Mouse (Mus musculus) gastrocnemius, adult 2 months (tissue): ENCODE data around the gene Olfr2. TPM values are rescaled to one million over a fixed set of nuclear protein-coding genes. Genes with fewer than 3 reads are reported as not detected.
"Not testable (repeated sequence)": the region's sequence is repeated elsewhere in the genome, so short reads cannot be mapped to it uniquely, and the experiment has no call there.

Experiments
- DNase-seq: peaks from one replicate; pipeline ENCODE4 v3.0.0; 2022
- H3K27ac ChIP-seq: fragments of 200-600 bp; 2 replicates; pipeline ENCODE4 v1.8.1; 2022; ENCODE audit warnings: mild to moderate bottlenecking
- H3K4me3 ChIP-seq: fragments of 200-600 bp; 2 replicates; pipeline ENCODE4 v1.8.1; 2022; ENCODE audit warnings: mild to moderate bottlenecking, moderate library complexity
- CTCF ChIP-seq: fragments of 200-600 bp; IDR thresholded peaks from 2 replicates; pipeline ENCODE4 v1.8.1; 2022; ENCODE audit warnings: antibody characterized with exemption, mild to moderate bottlenecking, moderate library complexity
- intact Hi-C: fragments of 180-260 bp; cut with DNase I; formaldehyde crosslinking; loops from one replicate; pipeline ENCODE4 v1.15.1; 2025
- long read RNA-seq, 2 experiments: library from polyadenylated mRNA; stranded (forward); transcript quantifications; one replicate each; pipeline ENCODE4 v2.0.0; 2021
- total RNA-seq, 2 experiments: library from RNA; stranded (reverse); gene quantifications; 2 replicates each; pipeline ENCODE4 v1.2.3; 2021

The Olfr2 gene
- not detected for total RNA-seq
- long read RNA-seq, experiment 1: 0 reads
- long read RNA-seq, experiment 2: 0 reads

DNA sequence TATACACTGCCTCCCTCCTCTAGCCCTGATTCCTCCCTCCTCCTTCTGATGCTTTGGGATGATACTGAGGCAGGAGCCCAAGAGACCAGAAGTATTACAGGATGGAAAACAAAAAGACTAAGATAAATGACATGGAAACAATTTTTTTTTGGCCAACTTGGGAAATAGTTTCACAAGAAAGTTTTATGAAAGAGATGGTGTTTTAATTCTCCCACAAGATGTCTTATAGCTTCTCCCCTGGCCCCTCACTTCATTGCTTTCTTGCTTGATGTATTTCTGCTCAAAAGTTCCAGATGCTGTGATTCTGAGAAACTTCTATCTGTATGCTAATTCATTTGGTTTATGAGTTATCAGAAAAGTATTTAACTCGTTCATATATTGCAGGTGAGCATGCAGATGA, at the start of gene Olfr2:
Gene Olfr2, minus strand, starts transcription at position 101 of the 400 bp plus-strand sequence.
- Histone ChIP-seq H3K4me3 (no peak within 1 kb of the TSS), H3K27ac (no peak within 1 kb of the TSS)
- no peak for TF ChIP-seq CTCF
- DNase-seq: no peak
- intact Hi-C loops: no loop called here

DNA sequence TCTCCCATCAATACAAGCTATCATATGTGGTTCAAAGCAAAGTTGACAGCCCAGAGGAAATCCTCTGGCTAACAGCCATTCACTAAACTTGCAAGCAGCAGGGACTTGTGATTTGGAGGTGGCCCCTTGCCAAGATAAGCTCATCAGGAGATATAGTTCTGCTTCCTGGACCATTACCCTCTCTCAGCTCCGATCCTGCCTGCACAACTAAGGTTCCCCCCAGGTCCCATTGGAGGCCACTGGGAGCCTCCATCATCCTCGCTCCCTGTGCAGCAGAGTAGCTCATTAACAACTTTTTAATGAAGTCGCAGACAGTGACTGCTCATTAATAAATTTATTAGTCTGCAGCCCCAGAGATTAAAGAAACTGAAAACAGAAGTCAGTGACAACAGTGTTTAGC, 41.7 kb upstream of the Olfr2 start:
- H3K27ac ChIP-seq: no peak overlapping the region
- DNase-seq: no peak
- intact Hi-C loops: no loop called here
- H3K4me3 ChIP-seq: no peak overlapping the region
- no peak for TF ChIP-seq CTCF

DNA sequence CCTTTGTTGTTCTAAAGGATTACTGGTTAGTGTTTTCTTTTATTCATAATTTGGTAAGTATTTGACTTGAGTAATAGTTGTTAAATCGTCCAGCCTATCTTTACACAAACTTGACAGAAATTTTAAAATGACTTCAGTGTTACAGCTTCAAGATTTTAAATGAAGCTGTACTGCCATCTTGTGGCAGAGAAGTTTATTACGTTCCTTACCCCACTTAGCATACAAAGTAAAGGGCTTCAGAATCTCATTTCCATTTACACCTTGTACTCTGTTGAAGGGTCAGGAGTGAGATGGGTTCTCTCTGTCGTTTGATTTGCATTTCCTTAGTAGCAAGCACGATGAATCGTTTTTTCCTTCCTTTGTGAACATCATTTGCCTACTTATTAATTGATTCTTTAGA, 40.0 kb upstream of the Olfr2 start:
- Histone ChIP-seq H3K4me3 (no peak overlapping the region), H3K27ac (no peak overlapping the region)
- peak; percentile 60 for TF ChIP-seq CTCF
- intact Hi-C loops: no loop called here
- no peak for DNase-seq

DNA sequence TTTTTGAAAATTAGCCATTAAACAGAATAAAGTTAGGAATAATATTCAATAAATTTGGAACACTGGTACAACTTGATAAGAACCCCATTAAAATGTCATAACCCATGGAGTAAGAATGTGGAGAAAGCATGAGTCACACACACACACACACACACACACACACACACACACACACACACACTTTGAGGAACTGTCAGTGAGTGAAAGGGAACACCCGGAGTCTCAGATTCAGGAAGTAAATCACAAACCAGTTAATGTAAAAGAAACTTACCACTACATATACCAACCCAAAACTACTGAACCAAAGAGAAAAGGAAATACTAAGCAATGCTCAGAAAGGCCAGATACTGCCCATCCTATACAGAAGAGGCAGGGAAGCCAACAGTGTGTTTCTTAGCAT, 38.5 kb upstream of the Olfr2 start:
- no peak overlapping the region for H3K4me3 ChIP-seq
- intact Hi-C loops: no loop called here
- no peak for DNase-seq
- no peak overlapping the region for H3K27ac ChIP-seq
- TF ChIP-seq CTCF: no peak

DNA sequence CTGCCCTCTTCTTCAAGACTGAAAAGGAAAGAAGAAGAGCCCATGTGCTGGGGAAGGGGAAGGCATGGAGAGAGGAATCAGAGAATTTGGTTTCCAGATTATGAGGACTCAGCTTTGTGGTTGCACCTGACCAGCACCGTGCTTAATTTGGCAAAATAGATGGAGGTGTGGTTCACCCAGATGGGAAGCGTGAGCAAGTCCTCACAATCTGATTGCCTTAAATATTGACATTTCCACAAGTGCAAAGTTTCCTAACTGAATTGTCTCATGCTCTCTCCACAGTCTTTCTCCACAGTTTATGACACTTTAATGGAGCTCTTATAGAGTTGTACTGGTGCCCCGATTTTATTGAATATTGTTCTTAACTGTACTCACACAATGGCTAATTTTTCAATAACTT, 37.3 kb upstream of the Olfr2 start:
- no peak overlapping the region for H3K4me3 ChIP-seq
- DNase-seq: no peak
- no peak for TF ChIP-seq CTCF
- intact Hi-C loops: no loop called here
- no peak overlapping the region for H3K27ac ChIP-seq

DNA sequence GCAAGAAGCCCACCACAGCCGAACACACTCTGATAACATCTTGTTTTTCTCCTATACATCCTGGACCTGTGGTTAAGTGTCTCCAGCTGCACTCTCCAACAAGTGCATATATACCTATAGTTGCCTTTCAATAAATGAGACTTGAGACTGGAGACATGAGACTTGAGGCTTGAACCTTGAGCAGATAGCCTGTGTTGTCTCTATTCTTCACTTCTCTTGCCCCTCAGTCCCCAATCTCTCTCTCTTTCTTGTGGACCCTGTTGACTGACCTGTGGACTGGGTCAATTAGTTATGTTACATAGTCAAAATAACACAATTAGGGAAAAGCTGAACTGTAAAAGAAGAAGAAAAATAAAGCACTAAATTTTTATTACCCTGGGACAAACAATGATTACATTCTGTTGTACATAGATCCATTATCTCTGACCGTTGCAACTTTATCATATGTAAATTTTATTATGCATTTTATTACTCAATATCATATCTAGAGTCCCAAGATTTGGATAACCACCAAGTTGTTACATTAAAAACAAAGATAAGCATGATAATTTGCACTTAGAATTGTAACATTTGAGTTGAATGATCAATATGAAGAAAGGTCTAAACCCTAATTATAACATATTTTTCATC, 34.2 kb upstream of the Olfr2 start:
- Histone ChIP-seq H3K4me3 (no peak overlapping the region), H3K27ac (no peak overlapping the region)
- no peak for DNase-seq
- no peak for TF ChIP-seq CTCF
- intact Hi-C loops: no loop called here

DNA sequence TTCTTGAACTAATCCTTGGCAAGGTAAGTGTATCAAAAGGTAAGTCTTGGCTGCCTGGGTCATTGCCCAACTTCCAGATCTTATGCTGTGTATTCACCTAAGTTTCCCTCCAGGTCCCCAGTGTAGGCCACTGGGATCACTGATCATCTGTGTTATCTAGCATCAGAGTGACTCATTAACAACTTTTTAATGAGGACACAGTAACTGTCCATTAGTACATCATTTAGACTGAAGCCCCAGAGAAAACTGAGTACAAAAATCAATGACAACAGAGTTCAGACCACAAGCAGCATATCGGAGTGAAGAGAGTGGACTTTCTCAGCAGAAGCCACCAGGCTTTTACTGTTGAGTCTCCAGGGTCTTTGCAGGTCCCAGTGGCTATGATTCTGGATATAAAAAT, 25.0 kb upstream of the Olfr2 start, which contains the start of gene Olfr713:
Gene Olfr713, plus strand, starts transcription at position 301 of the 400 bp plus-strand sequence.
- Histone ChIP-seq H3K4me3 (no peak within 1 kb of the TSS), H3K27ac (no peak within 1 kb of the TSS)
- intact Hi-C loops: no loop called here
- TF ChIP-seq CTCF: no peak
- DNase-seq: no peak

DNA sequence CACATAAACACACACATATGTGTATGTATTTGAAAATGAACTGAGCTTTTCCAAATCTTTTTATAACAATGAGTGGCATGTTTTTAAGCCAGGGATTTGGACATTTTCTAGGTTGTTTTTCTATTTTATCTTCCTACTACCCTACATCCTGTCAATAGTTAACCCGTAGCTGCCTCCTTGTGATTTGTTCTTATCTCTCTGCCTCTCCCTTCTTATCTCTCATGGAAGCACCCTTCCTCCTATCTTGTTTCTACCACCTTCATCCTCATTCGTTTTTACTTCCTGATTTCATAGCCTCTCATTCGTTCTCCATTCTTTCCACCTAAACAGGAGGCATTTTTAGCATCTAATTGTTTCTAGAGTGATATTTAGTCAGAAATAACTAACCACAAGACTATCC, 1.7 kb downstream of the Olfr2 start:
- intact Hi-C loops: no loop called here
- no peak for DNase-seq
- H3K27ac ChIP-seq: no peak overlapping the region
- H3K4me3 ChIP-seq: no peak overlapping the region
- no peak for TF ChIP-seq CTCF

DNA sequence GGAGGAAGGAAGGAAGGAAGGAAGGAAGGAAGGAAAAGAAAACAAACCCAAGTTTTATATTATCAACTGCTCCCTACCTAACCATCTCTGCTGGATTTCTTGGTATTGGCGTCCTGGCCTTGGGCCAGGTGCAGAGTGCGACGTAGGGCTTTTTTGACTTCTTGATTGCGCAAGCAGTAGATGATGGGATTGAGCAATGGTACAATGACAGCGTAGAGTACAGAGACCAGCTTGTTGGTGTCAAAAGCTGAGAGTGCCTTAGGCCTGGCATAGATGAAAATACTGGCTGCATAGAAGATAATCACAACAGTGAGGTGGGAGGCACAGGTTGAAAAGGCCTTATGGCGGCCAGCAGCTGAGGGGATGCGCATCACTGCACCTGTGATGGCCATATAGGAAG, 5.1 kb downstream of the Olfr2 start:
- no peak overlapping the region for H3K27ac ChIP-seq
- no peak overlapping the region for H3K4me3 ChIP-seq
- DNase-seq: no peak
- intact Hi-C loops: no loop called here
- TF ChIP-seq CTCF: no peak

DNA sequence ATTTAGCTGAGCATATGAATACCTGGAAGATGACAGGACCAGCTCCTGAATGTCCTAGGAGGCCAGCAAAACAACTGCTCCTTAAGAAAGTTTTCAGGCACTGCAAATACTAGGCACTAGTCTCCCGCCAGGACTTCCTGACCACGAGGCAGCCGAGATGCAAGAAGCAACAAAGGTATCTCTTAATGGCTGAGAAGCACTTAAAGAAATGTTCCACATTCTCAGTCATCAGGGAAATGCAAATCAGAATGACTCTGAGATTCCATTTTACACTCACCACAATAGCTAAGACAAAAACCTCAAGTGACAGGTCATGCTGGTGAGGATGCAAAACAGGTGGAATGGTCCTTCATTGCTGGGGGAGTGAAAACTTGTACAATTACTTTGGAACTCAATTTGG, 20.6 kb downstream of the Olfr2 start:
- no peak for DNase-seq
- intact Hi-C loops: no loop called here
- no peak overlapping the region for H3K27ac ChIP-seq
- no peak for TF ChIP-seq CTCF
- H3K4me3 ChIP-seq: no peak overlapping the region

DNA sequence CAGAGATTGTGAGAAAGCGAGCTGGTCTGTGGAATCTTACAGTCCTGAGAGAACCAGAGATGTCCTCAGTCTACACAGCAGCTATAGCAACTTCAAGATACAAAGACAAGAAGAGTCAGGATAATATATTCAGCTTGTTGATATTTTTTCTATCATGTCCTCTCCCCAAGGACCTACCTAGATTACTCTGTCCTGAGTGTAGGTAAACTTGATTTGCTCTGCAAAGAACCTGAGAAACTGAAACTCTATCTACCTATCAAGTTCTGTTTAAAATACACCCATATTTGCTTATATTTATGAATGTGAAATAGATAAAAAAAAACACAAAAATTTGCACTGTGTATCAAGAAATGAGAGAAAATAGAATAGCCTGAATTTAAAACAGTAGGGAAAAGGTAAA, 30.5 kb downstream of the Olfr2 start, which contains the start of gene Olfr711:
Gene Olfr711, minus strand, starts transcription at position 101 of the 400 bp plus-strand sequence.
- no peak for TF ChIP-seq CTCF
- no peak for DNase-seq
- H3K4me3 ChIP-seq: no peak within 1 kb of the TSS
- intact Hi-C loops: no loop called here
- no peak within 1 kb of the TSS for H3K27ac ChIP-seq

DNA sequence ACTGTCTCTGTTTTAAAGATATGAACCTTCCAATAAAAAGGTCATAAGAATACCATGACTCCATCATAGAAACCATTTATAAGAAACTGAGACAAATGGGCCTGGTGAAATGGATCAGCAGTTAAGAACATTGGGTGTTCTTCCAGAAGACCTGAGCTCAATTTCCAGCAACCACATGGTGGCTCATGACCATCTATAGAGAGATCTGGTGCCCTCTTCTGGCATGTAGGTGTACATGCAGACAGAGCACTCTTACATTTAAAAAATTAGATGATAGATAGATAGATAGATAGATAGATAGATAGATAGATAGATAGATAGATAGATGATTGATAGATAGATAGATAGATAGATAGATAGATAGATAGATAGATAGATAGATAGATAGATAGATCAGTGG, 38.4 kb downstream of the Olfr2 start:
- DNase-seq, H3K4me3 ChIP-seq, H3K27ac ChIP-seq, intact Hi-C loops: not testable (repeated sequence)
- peak; percentile 17; the same call in 1 of the 2 replicates for TF ChIP-seq CTCF

DNA sequence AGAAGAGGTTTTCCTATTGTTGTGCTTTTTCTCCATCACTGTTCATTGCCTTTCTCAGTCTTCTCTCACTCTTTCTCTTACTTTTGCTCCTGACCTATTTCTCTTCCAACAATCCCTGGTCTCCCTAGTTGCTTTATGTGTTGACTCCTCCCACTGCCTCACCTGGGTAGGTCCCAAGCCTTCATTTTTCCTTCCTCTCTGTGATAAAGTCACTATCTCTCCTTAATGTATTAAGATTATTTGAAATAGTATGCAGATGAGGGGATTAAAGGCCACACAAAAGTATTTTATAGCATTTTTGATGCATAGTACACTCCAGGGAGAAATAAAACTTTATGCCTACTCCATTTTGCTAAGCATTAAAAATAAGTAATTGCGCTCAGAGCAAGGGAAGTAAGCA, 42.0 kb downstream of the Olfr2 start, which contains the start of gene Olfr6:
Gene Olfr6, minus strand, starts transcription at position 101 of the 400 bp plus-strand sequence.
- intact Hi-C loops: no loop called here
- no peak for DNase-seq
- no peak within 1 kb of the TSS for H3K4me3 ChIP-seq
- no peak for TF ChIP-seq CTCF
- no peak within 1 kb of the TSS for H3K27ac ChIP-seq

DNA sequence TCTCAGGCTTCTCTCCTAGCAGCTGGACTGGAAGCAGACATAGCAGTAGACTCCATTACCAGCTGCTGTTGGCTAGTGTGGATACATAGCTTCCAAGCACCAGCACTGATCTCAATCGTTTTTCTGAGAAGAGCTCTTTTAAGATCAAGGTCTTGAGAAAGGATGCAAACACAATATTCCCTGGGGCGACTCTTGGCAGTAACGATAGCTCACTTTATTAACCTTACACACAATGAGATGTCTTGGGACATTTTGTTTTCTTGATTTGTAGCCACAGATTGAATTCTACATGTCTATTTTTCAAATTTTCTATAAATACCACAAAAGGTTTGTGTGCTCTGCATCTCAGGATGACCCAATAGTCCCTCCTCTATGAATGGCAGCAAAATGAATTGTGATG, 57.7 kb downstream of the Olfr2 start, which contains the start of gene Olfr710:
Gene Olfr710, minus strand, starts transcription at position 101 of the 400 bp plus-strand sequence.
- TF ChIP-seq CTCF: no peak
- intact Hi-C loops: no loop called here
- Histone ChIP-seq H3K4me3 (no peak within 1 kb of the TSS), H3K27ac (no peak within 1 kb of the TSS)
- DNase-seq: no peak

Other genes starting within 250 kb of the Olfr2 start
- gene Olfr699, start 212.9 kb downstream of the Olfr2 start, total RNA-seq: not detected
- gene Olfr700, start 197.2 kb downstream of the Olfr2 start, total RNA-seq: not detected
- not detected for gene Olfr701, start 191.9 kb downstream of the Olfr2 start, total RNA-seq
- not detected for gene Olfr702, start 172.2 kb downstream of the Olfr2 start, total RNA-seq
- not detected for gene Olfr703, start 162.7 kb downstream of the Olfr2 start, total RNA-seq
- gene Olfr704, start 142.9 kb downstream of the Olfr2 start, total RNA-seq: not detected
- gene Olfr705, start 129.2 kb downstream of the Olfr2 start, total RNA-seq: not detected
- not detected for gene Olfr706, start 117.9 kb downstream of the Olfr2 start, total RNA-seq
- gene Olfr707, start 104.8 kb downstream of the Olfr2 start, total RNA-seq: not detected
- gene Olfr1532-ps1, start 98.1 kb downstream of the Olfr2 start, total RNA-seq: not detected
- not detected for gene Olfr709-ps1, start 73.9 kb downstream of the Olfr2 start, total RNA-seq
- gene Olfr710, start 57.8 kb downstream of the Olfr2 start, total RNA-seq: not detected
- not detected for gene Olfr6, start 42.1 kb downstream of the Olfr2 start, total RNA-seq
- not detected for gene Olfr711, start 30.6 kb downstream of the Olfr2 start, total RNA-seq
- not detected for gene Olfr713, start 25.1 kb upstream of the Olfr2 start, total RNA-seq
- not detected for gene Olfr714, start 64.9 kb upstream of the Olfr2 start, total RNA-seq
- not detected for gene Olfr17, start 87.1 kb upstream of the Olfr2 start, total RNA-seq
- gene Olfr715b, start 104.3 kb upstream of the Olfr2 start, total RNA-seq: not detected
- gene Olfr715, start 125.0 kb upstream of the Olfr2 start, total RNA-seq: not detected
- gene Olfr716, start 132.3 kb upstream of the Olfr2 start, total RNA-seq: not detected
- not detected for gene Nlrp14, start 160.9 kb upstream of the Olfr2 start, total RNA-seq
- not detected for gene Rbmxl2, start 203.4 kb upstream of the Olfr2 start, total RNA-seq